Mouse (Mus musculus): Measurements from ENCODE around the gene Notch1. TPM values are rescaled to one million over a fixed set of nuclear protein-coding genes. Genes with fewer than 3 reads are reported as not detected.
A peak's percentile ranks its signal among the peaks of the same experiment; 100 is the strongest.

The Notch1 gene
- polyA plus RNA-seq, 2 experiments, result 1.7 to 2.1 TPM

GRCm38 (mm10) chr2:26478685-26479205 is 37.7 kb downstream of the Notch1 start:
- ATAC-seq (ENCODE audit: insufficient read depth) (no peak), DNase-seq (ENCODE audit: low read depth in 3 of 3, low spot score in 3 of 3) (no peak)
- H3K4me2 ChIP-seq (ENCODE audit: low read depth), result no peak overlapping the region
- peaks cover 0 to 11% of the 10 kb centered on the region in 2 experiments; a peak in 2 of 4 replicates for H3K4me1 ChIP-seq (replicated peaks; ENCODE audit: control insufficient read depth in 2 of 2, insufficient read depth in 2 of 2, low read length in 1 of 2)
- H3K36me3 ChIP-seq (replicated peaks; ENCODE audit: control insufficient read depth, insufficient read depth, low read depth), result no peaks in the 10 kb centered on the region
- no peak for TF ChIP-seq EP300 (IDR thresholded peaks at IDR 0.05; ENCODE audit: low read depth)
- no peak for TF ChIP-seq CTCF (IDR thresholded peaks at IDR 0.05; ENCODE audit: low read depth)
- 46% methylated on average over 2 of the region's 2 CpGs for WGBS (ENCODE audit: insufficient replicate concordance)
- no peaks in the 10 kb centered on the region for H3K27me3 ChIP-seq (ENCODE audit: control insufficient read depth, insufficient read depth, low read length)
- H3K4me3 ChIP-seq (ENCODE audit: insufficient read depth in 1 of 2, low read depth in 2 of 2, low read length in 2 of 2), result no peak overlapping the region
- H3K9ac ChIP-seq (replicated peaks), result no peak overlapping the region
- no peaks in the 10 kb centered on the region for H3K9me3 ChIP-seq (ENCODE audit: control insufficient read depth, low read length)
- H3K27ac ChIP-seq, result no peak overlapping the region

GRCm38 (mm10) chr2:26477911-26478310 is 38.6 kb downstream of the Notch1 start:
- Histone ChIP-seq H3K4me1 (replicated peaks; ENCODE audit: control insufficient read depth in 2 of 2, insufficient read depth in 2 of 2, low read length in 1 of 2) (peaks cover 0 to 9% of the 10 kb centered on the region in 2 experiments; a peak in 2 of 4 replicates), H3K9me3 (ENCODE audit: control insufficient read depth, low read length) (no peaks in the 10 kb centered on the region), H3K27ac (no peak overlapping the region), H3K36me3 (replicated peaks; ENCODE audit: control insufficient read depth, insufficient read depth, low read depth) (no peaks in the 10 kb centered on the region), H3K9ac (replicated peaks) (no peak overlapping the region), H3K4me3 (ENCODE audit: insufficient read depth in 1 of 2, low read depth in 2 of 2, low read length in 2 of 2) (no peak overlapping the region), H3K4me2 (ENCODE audit: low read depth) (no peak overlapping the region), H3K27me3 (ENCODE audit: control insufficient read depth, insufficient read depth, low read length) (no peaks in the 10 kb centered on the region)
- DNase-seq (ENCODE audit: low read depth in 3 of 3, low spot score in 3 of 3) (no peak), ATAC-seq (ENCODE audit: insufficient read depth) (no peak)
- TF ChIP-seq EP300 (IDR thresholded peaks at IDR 0.05; ENCODE audit: low read depth) (no peak), CTCF (IDR thresholded peaks at IDR 0.05; ENCODE audit: low read depth) (no peak)
- WGBS (ENCODE audit: insufficient replicate concordance), result 73% methylated on average over 7 of the region's 7 CpGs

- WGBS (ENCODE audit: insufficient replicate concordance), result 51% methylated on average over 13 of the region's 13 CpGs
Observed at GRCm38 (mm10) chr2:26475505-26476430, 40.7 kb downstream of the Notch1 start.

GRCm38 (mm10) chr2:26474789-26475504 is 41.5 kb downstream of the Notch1 start:
- peak; percentile 52 for ATAC-seq (ENCODE audit: insufficient read depth)
- H3K9me3 ChIP-seq (ENCODE audit: control insufficient read depth, low read length), result no peaks in the 10 kb centered on the region
- H3K27ac ChIP-seq, result no peak overlapping the region
- no peak for DNase-seq (ENCODE audit: low read depth in 3 of 3, low spot score in 3 of 3)
- H3K36me3 ChIP-seq (replicated peaks; ENCODE audit: control insufficient read depth, insufficient read depth, low read depth), result no peaks in the 10 kb centered on the region
- TF ChIP-seq EP300 (IDR thresholded peaks at IDR 0.05; ENCODE audit: low read depth), result no peak
- TF ChIP-seq CTCF (IDR thresholded peaks at IDR 0.05; ENCODE audit: low read depth), result peak; percentile 24
- 16% methylated on average over 9 of the region's 9 CpGs for WGBS (ENCODE audit: insufficient replicate concordance)
- no peak overlapping the region for H3K9ac ChIP-seq (replicated peaks)
- no peak overlapping the region for H3K4me3 ChIP-seq (ENCODE audit: insufficient read depth in 1 of 2, low read depth in 2 of 2, low read length in 2 of 2)
- no peaks in the 10 kb centered on the region for H3K27me3 ChIP-seq (ENCODE audit: control insufficient read depth, insufficient read depth, low read length)
- H3K4me2 ChIP-seq (ENCODE audit: low read depth), result peak overlapping the region; percentile 9; the same call in 1 of the 2 replicates
- H3K4me1 ChIP-seq (replicated peaks; ENCODE audit: control insufficient read depth in 2 of 2, insufficient read depth in 2 of 2, low read length in 1 of 2), result peaks cover 0 to 3% of the 10 kb centered on the region in 2 experiments; a peak in 1 of 4 replicates

More at GRCm38 (mm10) chr2:26475505-26476430, 40.7 kb downstream of the Notch1 start:
- H3K4me3 ChIP-seq (ENCODE audit: insufficient read depth in 1 of 2, low read depth in 2 of 2, low read length in 2 of 2), result no peak overlapping the region
- DNase-seq (ENCODE audit: low read depth in 3 of 3, low spot score in 3 of 3) (no peak), ATAC-seq (ENCODE audit: insufficient read depth) (no peak)
- TF ChIP-seq EP300 (IDR thresholded peaks at IDR 0.05; ENCODE audit: low read depth) (no peak), CTCF (IDR thresholded peaks at IDR 0.05; ENCODE audit: low read depth) (no peak)
- peaks cover 0 to 3% of the 10 kb centered on the region in 2 experiments; a peak in 1 of 4 replicates for H3K4me1 ChIP-seq (replicated peaks; ENCODE audit: control insufficient read depth in 2 of 2, insufficient read depth in 2 of 2, low read length in 1 of 2)
- H3K36me3 ChIP-seq (replicated peaks; ENCODE audit: control insufficient read depth, insufficient read depth, low read depth), result no peaks in the 10 kb centered on the region
- no peak overlapping the region for H3K27ac ChIP-seq
- H3K4me2 ChIP-seq (ENCODE audit: low read depth), result peak overlapping the region; percentile 9; the same call in 1 of the 2 replicates
- no peak overlapping the region for H3K9ac ChIP-seq (replicated peaks)
- H3K9me3 ChIP-seq (ENCODE audit: control insufficient read depth, low read length), result no peaks in the 10 kb centered on the region
- no peaks in the 10 kb centered on the region for H3K27me3 ChIP-seq (ENCODE audit: control insufficient read depth, insufficient read depth, low read length)

All from liver, embryonic 14.5 days (tissue).